Mouse (Mus musculus): ENCODE measurements around the gene Shroom1.

GRCm38 (mm10) chr11:53430670-53431346 is 26.2 kb upstream of the Shroom1 start, which contains the start of the genes Uqcrq and Gdf9:
- no peak for TF ChIP-seq CTCF (IDR thresholded peaks at IDR 0.05; ENCODE audit: borderline replicate concordance, insufficient read depth, low read length)
- peak; percentile 82 for TF ChIP-seq POLR2A (IDR thresholded peaks at IDR 0.05; ENCODE audit: low read depth, low read length)
